Mouse (Mus musculus) gastrocnemius, postnatal 10 days (tissue): ENCODE results near the gene Tmem210. TPM values are rescaled to one million over a fixed set of nuclear protein-coding genes. Genes with fewer than 3 reads are reported as not detected.

ENCODE experiments used
- DNase-seq: peaks from one replicate; pipeline ENCODE4 v3.0.0; 2021; ENCODE audit warnings: mixed read lengths
- total RNA-seq, 2 experiments: library from RNA; stranded (reverse); gene quantifications; 2 replicates each; pipeline ENCODE4 v1.2.3; 2021

Gene Tmem210
- total RNA-seq, 2 experiments from 2014 or later: not detected

DNA sequence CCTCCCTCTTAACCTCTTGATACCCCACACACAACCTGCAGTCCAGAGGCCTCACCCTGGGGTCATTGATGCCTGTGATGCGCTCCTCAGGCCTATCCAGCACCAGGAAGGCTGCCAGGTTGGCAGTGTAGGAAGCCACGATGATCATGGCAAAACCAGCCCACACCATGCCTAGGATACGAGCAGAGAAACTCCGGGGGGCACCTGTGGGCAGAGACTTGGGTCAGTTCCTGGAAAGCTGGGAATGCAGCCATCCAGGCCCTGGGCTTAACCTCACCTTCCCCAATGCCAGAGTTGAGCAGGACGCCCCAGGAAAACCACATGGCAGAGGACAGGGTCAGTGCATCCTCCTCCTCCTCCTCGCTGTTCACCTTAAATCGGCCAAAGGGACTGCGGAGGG is 9.1 kb downstream of the Tmem210 start:
- DNase-seq: no peak

GRCm38 (mm10) chr2:25298046-25298445 is 10.1 kb downstream of the Tmem210 start:
- DNase-seq: no peak

DNA sequence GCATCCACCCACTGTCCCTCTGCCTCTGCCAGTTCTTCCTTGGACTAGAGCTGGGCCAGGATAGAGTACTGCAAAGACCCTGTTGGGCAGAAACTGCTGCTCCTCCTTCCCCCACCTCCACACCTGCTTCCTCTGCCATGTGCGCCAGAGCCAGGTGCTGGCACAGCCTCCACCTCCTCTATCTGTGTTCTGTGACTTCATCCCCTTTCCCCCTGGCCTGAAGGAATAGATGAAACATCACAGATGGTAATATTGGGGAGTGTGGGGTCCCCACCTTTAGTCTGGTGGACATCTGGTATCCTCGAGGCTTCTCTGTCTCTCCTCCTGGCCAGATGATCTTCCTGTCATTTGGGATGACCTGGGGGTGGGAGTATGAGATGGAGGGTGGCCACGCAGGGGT is 15.5 kb downstream of the Tmem210 start:
- no peak for DNase-seq

DNA sequence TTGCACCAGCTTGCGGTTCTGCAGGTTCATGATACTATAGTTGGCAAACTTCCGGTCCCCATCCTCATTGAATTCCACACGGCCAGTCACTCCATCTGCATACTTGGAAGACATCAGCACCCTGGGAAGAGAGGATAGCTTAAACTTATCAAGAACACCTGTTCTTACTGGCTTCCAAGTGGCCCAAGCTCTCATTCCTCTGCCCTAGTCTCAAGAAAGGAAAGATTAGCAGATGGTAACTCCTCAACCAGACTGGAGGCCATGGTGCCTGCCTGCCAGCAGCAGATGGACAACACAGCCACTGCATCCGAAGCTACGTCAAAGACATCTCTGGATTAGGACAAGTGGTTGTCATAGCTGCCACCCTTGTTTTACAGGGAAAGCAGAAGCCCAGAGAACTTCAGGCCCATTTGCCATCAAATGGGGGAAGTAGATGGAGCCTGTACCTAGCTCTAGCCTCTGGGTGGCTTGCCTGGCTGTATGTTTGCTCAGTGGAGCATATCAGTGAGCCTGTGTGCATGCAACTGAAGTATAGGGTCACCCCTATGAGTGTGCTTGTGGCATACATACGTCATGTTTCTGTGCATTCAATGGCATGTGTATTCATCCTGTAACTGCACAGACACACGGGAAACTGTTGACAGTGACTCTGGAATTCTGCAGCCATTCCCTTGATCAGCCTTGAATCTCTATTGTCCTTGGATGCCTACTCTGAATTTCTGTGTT is 16.1 kb downstream of the Tmem210 start:
- DNase-seq: no peak

DNA sequence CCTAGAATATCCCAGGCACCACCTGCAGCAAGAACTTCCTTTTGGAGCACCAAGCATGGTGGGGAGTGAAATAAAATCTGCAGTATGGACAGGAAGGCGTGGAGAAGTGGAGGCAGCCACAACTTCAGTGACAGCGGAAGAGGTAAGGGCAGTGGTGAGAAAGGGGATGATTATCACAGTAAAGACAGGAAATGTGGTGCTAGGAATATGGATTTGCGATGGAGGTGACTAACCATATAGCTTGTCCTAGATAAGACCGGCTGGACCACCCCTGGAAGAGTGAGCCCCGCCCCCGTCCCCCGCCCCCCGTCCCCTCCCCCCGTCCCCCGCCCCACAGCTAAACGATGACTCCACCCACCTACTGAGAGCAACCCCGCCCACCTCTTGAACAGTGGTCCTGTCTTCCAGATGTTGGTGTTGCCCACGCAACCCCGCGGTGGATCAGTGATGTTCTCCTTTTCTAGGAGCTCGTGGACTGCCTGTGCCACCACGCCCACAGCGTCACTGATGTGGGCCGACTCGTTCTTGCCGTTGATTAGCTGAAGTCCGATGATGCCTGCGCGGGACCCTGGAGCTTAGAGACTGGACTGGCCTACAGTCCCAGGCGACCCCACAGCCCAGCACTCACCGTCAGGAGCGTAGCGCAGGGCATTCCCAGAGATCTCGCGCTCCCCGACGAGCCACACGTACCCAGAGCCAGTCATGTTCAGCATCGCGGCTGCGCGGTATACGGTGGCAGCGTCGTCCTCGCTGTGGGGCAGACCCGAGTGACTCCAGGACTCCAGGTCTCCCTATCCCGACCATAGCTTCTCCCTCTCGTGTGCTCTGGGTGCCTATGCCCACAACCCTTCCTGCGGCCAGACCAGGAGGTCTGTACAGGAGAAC is 17.0 kb downstream of the Tmem210 start:
- no peak for DNase-seq

- DNase-seq: no peak
Measured at GRCm38 (mm10) chr2:25305587-25306359, 17.8 kb downstream of the Tmem210 start.

GRCm38 (mm10) chr2:25310180-25310579 is 22.2 kb downstream of the Tmem210 start:
- no peak for DNase-seq

- no peak for DNase-seq
Measured at GRCm38 (mm10) chr2:25310969-25311368, 23.0 kb downstream of the Tmem210 start.

- no peak for DNase-seq
Measured at GRCm38 (mm10) chr2:25311491-25311891, 23.5 kb downstream of the Tmem210 start.

DNA sequence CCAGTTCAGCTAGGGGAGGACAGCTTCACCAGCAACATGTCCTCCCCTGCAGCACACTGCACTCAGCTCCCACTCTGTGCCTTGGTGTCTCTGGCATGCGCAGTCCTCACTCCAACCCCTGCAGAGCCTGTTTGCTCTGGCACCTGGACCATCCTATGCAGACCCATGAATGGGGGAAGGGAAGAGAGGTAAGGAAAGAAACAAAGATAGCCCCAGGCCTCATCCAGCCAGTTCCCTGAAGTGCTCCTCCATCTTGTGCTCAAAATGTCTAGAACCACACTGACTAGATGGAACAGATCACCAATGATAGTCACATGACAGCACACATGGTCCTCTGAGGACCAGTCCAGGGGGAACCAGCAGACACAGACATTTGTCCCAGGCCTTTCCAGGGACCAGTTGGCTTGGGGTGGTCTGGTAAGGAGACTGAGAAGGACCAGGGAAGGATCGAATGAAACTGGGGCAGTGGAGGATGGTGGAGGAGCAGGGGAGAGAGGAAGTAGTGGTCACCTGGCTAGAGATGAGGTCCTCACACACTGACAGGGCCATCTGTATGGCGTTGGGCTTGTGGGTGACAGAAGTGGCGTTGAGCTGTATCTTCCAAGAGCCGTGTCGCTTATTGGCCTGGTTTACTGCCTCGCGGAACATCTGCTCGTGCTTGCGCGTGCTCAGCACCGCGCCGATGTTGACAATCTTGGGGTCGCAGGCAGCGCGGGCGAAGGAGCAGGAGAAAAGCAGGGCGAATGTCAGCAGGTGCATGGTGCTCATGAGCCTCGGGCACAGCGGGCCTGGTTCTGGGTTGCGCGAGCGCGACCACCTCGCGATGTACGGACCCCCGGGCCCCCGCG is 30.4 kb downstream of the Tmem210 start:
- no peak for DNase-seq

DNA sequence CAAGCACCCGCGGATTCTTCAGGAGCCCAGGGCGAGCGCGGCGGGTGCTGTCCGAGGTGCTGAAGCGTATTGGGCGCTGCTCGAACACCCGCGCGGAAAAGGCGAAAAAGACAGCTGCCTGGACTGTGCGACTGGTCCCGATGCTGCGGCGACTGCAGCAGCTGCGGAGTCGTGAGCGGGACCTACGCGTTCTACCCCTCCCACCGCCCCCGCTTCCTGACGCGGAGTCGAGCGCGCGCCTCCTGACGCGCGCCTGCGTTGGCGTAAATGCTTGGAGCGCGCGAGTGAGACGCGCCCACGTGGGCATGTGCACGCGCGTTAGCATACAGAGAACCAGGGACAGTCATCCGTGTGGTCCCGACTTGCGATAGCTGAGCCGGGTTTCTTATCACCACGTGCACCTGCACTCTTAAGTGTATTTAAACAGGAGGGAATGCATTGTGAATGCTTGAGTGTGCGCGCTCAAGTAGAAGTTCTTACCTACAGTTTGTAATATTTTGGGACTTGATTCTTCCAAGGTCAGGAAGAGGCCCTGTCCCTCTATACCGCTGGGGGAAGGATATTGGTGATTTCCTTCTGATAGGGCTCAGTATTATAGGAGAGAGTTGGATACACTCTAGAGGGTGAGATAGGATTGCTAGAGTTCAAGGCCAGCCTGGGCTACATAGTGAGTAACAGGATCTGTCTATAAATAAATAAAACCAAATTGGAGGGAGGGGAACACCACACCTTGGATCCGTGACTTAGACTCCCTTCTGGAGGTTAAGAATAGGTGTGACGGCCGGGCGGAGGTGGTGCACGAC is 31.2 kb downstream of the Tmem210 start, which contains the start of gene Grin1:
Gene Grin1, minus strand, starts transcription at position 217 of the 803 bp plus-strand sequence.
- peak; percentile 79 for DNase-seq

DNA sequence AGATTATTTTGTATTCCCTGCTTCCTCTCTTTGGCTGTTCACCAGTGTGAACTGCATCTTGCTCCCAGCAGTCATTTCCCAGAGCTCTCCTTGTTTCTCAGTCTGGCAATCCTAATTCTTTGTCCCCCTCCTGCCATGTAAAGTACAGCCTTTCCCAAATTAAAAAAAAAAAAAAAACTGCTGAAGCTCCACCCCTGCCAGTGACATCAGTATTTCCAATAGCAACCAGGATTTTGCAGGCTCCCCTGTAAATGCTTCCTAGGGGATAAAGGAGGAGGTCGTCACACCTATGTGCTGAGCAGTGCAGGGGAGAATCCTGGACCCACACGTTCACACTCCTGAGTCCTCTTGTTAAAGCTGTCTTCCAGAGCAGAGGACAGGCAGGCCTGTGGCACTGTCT is 32.1 kb downstream of the Tmem210 start:
- no peak for DNase-seq

- no peak for DNase-seq
Measured at GRCm38 (mm10) chr2:25326036-25326435, 38.1 kb downstream of the Tmem210 start.

DNA sequence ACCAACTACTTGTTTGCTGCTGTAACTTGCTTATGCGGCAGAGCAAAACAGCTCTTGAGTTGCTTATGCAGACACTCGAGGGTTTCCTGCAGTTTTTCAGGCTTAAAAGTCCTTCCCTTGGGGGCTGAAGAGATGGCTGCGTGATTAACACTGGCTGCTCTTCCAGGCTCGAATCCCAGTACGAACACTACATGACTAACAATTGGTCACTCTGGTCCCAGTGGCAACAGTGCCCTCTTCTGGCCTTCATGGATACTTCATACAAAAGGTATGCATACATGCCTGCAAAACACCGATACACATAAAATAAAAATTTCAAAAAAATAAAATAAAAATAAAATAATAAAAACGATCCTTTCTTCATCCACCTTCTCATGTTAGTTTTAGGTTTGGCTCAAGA is 40.5 kb downstream of the Tmem210 start:
- no peak for DNase-seq

DNA sequence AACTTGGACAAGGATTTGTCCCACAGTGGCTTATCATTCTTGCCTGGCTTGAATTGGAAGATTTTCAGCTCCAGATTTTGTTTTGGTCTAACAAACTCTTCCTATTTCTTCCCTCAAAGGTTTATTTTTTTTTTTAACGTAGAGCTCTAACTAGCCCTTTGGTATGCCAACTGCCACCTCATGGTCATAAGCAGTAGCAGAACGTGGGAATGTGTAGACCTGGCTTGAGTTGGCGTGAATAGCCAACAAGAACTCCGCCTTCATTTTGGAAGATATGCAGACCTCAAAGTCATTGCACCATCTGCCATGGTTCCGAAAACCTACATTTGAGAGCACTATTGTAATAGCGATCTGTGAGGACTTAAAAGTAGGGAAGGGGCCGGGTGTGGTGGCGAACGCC is 43.5 kb downstream of the Tmem210 start:
- no peak for DNase-seq

- DNase-seq: peak; percentile 99
Measured at GRCm38 (mm10) chr2:25332286-25333160, 44.6 kb downstream of the Tmem210 start, which contains the start of gene Man1b1. Man1b1 (plus strand) TSS chr2:25332338.

DNA sequence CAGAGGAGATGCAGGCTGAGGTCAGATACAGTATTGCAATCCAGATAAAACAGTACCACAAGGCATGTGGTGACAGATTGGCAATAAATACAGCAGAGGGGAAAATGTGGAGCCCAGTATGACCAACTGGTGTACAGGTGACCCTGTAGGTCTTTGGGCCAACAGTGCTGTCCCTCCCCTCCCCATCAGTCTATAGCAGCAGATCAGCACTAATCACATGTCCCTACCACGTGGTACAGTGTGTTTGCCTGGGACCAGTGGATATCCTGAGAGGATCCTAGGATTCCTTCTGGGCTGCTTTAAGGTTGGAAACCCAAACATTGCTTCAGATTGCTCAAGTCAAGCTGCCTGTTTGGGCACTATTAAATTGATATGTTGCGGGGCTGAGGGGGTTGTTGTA is 45.6 kb downstream of the Tmem210 start:
- DNase-seq: no peak

DNA sequence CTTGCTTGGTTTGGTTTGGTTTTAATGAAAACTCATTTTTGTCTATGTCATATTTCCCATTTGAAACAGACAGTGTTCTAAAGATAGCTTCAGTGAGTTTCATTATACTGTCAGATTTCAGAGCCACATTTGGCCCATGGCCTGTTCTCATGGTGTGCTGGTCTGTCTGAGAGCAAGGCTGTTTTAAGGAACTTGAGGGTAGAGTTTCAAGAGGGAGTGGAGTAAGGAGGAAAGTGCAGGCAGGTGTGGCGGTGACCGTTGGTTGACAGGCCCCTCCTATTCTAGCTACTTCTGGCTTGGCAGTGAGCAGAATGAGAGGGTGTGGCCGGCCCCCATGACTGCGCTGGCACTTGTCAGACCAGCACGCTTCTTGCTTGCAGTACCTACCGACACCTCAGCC is 50.4 kb downstream of the Tmem210 start:
- no peak for DNase-seq
